Mouse (Mus musculus) hindbrain, embryonic 11.5 days (tissue): ENCODE results near the gene Nup160. TPM values are rescaled to one million over a fixed set of nuclear protein-coding genes. Genes with fewer than 3 reads are reported as not detected.

ENCODE experiments used
- ATAC-seq: fragments of 200-750 bp; cut with Nextera tagmentation; 2 replicates; pipeline ENCODE4 v1.8.0; 2017; ENCODE audit warnings: mild to moderate bottlenecking, moderate TSS enrichment, moderate library complexity; ENCODE audit not compliant: low FRiP score
- DNase-seq: peaks from one replicate; pipeline ENCODE4 v3.0.0-alpha.2; 2015; ENCODE audit warnings: low spot score
- H3K27ac ChIP-seq: fragments of 300-500 bp; sonication (generic); 2 replicates; pipeline ENCODE4 v1.5.1; 2014; ENCODE audit warnings: mild to moderate bottlenecking, low read depth, low read length
- H3K27me3 ChIP-seq: fragments of 300-500 bp; sonication (generic); 2 replicates; pipeline ENCODE4 v1.6.1; 2014; ENCODE audit warnings: mild to moderate bottlenecking, low read length, moderate library complexity, mixed read lengths; ENCODE audit not compliant: control insufficient read depth, insufficient read depth
- H3K36me3 ChIP-seq: fragments of 300-500 bp; sonication (generic); 2 replicates; pipeline ENCODE4 v1.6.1; 2014; ENCODE audit warnings: mild to moderate bottlenecking, low read length, moderate library complexity, mixed read lengths; ENCODE audit not compliant: control insufficient read depth, insufficient read depth
- H3K4me1 ChIP-seq: fragments of 300-500 bp; sonication (generic); replicated peaks from 2 replicates; pipeline ENCODE4 v1.6.1; 2014; ENCODE audit warnings: low read length, mixed read lengths; ENCODE audit not compliant: control insufficient read depth, insufficient read depth
- H3K4me2 ChIP-seq: fragments of 300-500 bp; sonication (generic); replicated peaks from 2 replicates; pipeline ENCODE4 v1.6.1; 2014; ENCODE audit warnings: mild to moderate bottlenecking, low read depth, low read length
- H3K4me3 ChIP-seq: fragments of 300-500 bp; sonication (generic); 2 replicates; pipeline ENCODE4 v1.5.1; 2014; ENCODE audit warnings: low read depth, low read length
- H3K9ac ChIP-seq: fragments of 300-500 bp; sonication (generic); 2 replicates; pipeline ENCODE4 v1.6.1; 2014; ENCODE audit warnings: low read depth, low read length
- H3K9me3 ChIP-seq: fragments of 300-500 bp; sonication (generic); 2 replicates; pipeline ENCODE4 v1.6.1; 2016; ENCODE audit warnings: low read length; ENCODE audit not compliant: control insufficient read depth
- WGBS: fragments of 180-500 bp; shearing (Covaris S2); extraction: QIAGEN DNeasy Blood & Tissue Kit; methylation state at CpG from one replicate; pipeline ENCODE4 v1.1.7; 2014; 5-methylcytosine and 5-hydroxymethylcytosine counted together
- polyA plus RNA-seq: library from polyadenylated mRNA; unstranded; fragments of >200 nt; fragmentation: Nextera tagmentation; extraction: Ambion mirVana; gene quantifications from 2 replicates; pipeline ENCODE4 v1.2.1, GENCODE M21; 2014

The Nup160 gene
- polyA plus RNA-seq, 1 experiment from 2014 or later: 55.4 TPM

DNA sequence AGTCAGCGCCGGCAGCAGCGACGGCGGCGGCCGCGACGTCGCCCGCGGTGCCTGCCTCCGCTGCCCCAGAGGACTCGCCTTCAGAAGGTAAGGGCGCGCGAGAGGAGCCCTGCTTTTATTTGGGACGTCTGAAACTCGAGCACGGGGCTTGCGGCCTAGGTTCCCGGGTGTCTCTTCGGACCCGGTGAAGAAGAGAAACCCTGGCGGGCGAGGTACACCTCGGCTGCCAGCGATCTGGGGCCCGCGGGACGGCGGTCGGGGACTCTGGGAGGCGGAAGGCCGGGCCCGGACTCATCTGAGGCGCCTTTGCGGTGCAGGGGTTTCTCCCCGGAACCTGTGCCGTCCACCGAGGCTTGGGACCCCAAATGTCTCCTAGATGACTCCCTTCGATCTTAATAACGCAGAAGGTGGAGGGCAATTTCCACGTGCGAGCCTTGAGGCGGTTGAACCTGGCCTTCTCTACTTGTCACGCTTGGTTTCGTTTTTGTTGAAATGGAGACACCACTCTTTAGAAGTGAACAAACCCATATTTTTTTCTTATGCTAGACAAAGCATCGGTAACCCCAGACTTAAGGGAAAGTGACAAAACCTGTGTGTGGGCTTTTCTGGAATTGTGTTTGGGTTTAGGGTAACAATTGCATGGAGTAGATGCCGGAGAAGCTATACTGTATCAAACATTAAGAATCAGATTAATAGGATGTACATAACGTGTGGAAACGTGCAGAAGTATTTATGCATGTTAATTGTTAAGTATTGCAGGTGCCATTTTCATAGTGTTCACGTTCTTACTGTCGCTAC, 68.9 kb downstream of the Nup160 start:
- peaks cover 3% of the 10 kb centered on the region; the same call in 1 of the 2 replicates for H3K4me1 ChIP-seq
- 0 out of 2 replicates have a peak, but pooled peaks cover 3% of the 10 kb centered on the region for H3K36me3 ChIP-seq
- under 1% methylated on average over 54 of the region's 54 CpGs for WGBS
- ATAC-seq (peak; percentile 61; the same call in 1 of the 2 replicates), DNase-seq (no peak)
- peak overlapping the region; percentile 98 for H3K9ac ChIP-seq
- H3K4me2 ChIP-seq: peak overlapping the region; percentile 78
- H3K4me3 ChIP-seq: peak overlapping the region; percentile 93
- H3K9me3 ChIP-seq: no peaks in the 10 kb centered on the region
- no peaks in the 10 kb centered on the region for H3K27me3 ChIP-seq
- peak overlapping the region; percentile 95 for H3K27ac ChIP-seq

- peak overlapping the region; percentile 98 for H3K9ac ChIP-seq
- WGBS: 21% methylated on average over 4 of the region's 4 CpGs
- DNase-seq (peak; percentile 30), ATAC-seq (no peak)
- 0 out of 2 replicates have a peak, but pooled peaks cover 8% of the 10 kb centered on the region for H3K36me3 ChIP-seq
- no peaks in the 10 kb centered on the region for H3K9me3 ChIP-seq
- H3K27ac ChIP-seq: no peak overlapping the region
- H3K27me3 ChIP-seq: no peaks in the 10 kb centered on the region
- H3K4me1 ChIP-seq: peaks cover 3% of the 10 kb centered on the region; the same call in 1 of the 2 replicates
- H3K4me2 ChIP-seq: peak overlapping the region; percentile 78
- peak overlapping the region; percentile 93 for H3K4me3 ChIP-seq
Observed at GRCm38 (mm10) chr2:90746538-90746865, 69.5 kb downstream of the Nup160 start.

DNA sequence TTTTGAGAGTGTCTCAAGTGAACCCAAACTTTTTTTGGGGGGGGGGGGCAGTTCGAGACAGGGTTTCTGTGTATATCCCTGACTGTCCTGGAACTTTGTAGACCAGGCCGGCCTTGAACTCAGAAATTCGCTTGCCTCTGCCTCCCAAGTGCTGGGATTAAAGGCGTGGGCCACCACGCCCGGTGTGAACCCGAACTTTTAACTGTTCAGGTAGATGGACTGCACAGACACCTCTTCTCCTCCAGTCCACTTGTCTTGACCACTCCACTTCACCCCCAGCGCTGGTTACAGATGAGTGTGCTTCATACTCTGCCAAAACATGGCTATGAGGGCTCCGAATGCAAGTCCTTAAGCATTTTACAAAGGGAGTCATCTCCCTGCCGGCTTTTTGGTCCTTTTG, 70.1 kb downstream of the Nup160 start:
- peaks cover 3% of the 10 kb centered on the region; the same call in 1 of the 2 replicates for H3K4me1 ChIP-seq
- ATAC-seq: no peak
- peak overlapping the region; percentile 78 for H3K4me2 ChIP-seq
- no peak for DNase-seq
- 0 out of 2 replicates have a peak, but pooled peaks cover 8% of the 10 kb centered on the region for H3K36me3 ChIP-seq
- H3K27ac ChIP-seq: no peak overlapping the region
- H3K4me3 ChIP-seq: peak overlapping the region; percentile 93
- 97% methylated on average over 10 of the region's 10 CpGs for WGBS
- H3K9ac ChIP-seq: no peak overlapping the region
- no peaks in the 10 kb centered on the region for H3K27me3 ChIP-seq
- no peaks in the 10 kb centered on the region for H3K9me3 ChIP-seq

- Histone ChIP-seq H3K4me2 (no peak overlapping the region), H3K4me1 (peaks cover 3% of the 10 kb centered on the region; the same call in 1 of the 2 replicates), H3K27ac (no peak overlapping the region), H3K9me3 (no peaks in the 10 kb centered on the region), H3K36me3 (0 out of 2 replicates have a peak, but pooled peaks cover 8% of the 10 kb centered on the region), H3K4me3 (no peak overlapping the region), H3K27me3 (no peaks in the 10 kb centered on the region), H3K9ac (no peak overlapping the region)
- DNase-seq (no peak), ATAC-seq (no peak)
- WGBS: 86% methylated on average over 6 of the region's 6 CpGs
Observed at GRCm38 (mm10) chr2:90749676-90750459, 72.9 kb downstream of the Nup160 start.

DNA sequence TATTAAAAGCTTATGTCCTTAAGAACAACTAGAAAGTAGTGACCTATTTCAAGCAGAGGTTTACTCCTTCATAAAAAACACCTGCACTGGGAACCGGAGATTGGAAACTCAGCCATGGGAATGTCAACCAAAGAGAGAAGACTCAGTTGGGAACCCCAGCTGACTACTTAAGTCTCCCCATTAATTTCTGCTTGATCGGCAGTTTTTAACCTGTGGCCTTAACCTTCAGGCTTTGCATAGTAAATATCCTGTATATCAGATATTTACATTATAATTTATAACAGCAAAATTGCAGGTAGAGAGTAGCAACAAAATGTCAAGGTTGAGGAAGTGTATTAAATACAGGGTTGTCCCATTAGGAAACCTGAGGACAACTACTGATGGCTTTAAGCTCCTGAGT, 76.5 kb downstream of the Nup160 start:
- H3K9me3 ChIP-seq: no peaks in the 10 kb centered on the region
- H3K27me3 ChIP-seq: no peaks in the 10 kb centered on the region
- WGBS: 93% methylated on average over 2 of the region's 2 CpGs
- 0 out of 2 replicates have a peak, but pooled peaks cover 8% of the 10 kb centered on the region for H3K36me3 ChIP-seq
- no peaks in the 10 kb centered on the region for H3K4me1 ChIP-seq
- H3K27ac ChIP-seq: no peak overlapping the region
- ATAC-seq: no peak
- no peak overlapping the region for H3K4me3 ChIP-seq
- H3K9ac ChIP-seq: no peak overlapping the region
- no peak overlapping the region for H3K4me2 ChIP-seq
- no peak for DNase-seq

GRCm38 (mm10) chr2:90754188-90754587, 77.2 kb downstream of the Nup160 start:
- H3K36me3 ChIP-seq: 0 out of 2 replicates have a peak, but pooled peaks cover 8% of the 10 kb centered on the region
- H3K4me3 ChIP-seq: no peak overlapping the region
- ATAC-seq: no peak
- H3K9ac ChIP-seq: no peak overlapping the region
- 99% methylated on average over 3 of the region's 3 CpGs for WGBS
- no peak for DNase-seq
- no peaks in the 10 kb centered on the region for H3K4me1 ChIP-seq
- no peaks in the 10 kb centered on the region for H3K9me3 ChIP-seq
- H3K27ac ChIP-seq: no peak overlapping the region
- H3K4me2 ChIP-seq: no peak overlapping the region
- no peaks in the 10 kb centered on the region for H3K27me3 ChIP-seq

GRCm38 (mm10) chr2:90765123-90765522, 88.1 kb downstream of the Nup160 start:
- ATAC-seq (no peak), DNase-seq (no peak)
- peaks cover 21% of the 10 kb centered on the region for H3K36me3 ChIP-seq
- no peaks in the 10 kb centered on the region for H3K4me1 ChIP-seq
- WGBS: 90% methylated on average over 3 of the region's 3 CpGs
- H3K4me3 ChIP-seq: no peak overlapping the region
- H3K9me3 ChIP-seq: no peaks in the 10 kb centered on the region
- H3K27me3 ChIP-seq: no peaks in the 10 kb centered on the region
- H3K27ac ChIP-seq: no peak overlapping the region
- H3K9ac ChIP-seq: no peak overlapping the region
- no peak overlapping the region for H3K4me2 ChIP-seq

DNA sequence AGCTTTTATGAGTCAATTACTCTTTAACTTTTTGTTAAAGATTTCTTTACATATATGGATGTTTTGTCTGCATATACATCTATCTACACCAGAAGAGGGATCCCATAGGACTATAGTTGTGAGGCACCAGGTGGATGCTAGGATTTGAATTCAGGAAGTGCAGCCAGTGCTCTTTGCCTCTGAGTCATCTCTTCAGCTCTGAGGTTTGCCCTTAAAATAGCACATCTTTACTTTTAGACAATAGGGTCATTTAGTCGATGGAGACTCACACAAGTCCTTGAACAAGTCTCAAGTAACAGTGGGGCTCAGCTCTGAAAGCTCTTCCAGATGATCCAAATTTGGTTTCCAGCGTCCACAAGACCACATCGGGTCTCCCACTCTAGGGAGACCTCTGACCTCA, 104.3 kb downstream of the Nup160 start:
- Histone ChIP-seq H3K27ac (no peak overlapping the region), H3K4me2 (no peak overlapping the region), H3K9me3 (no peaks in the 10 kb centered on the region), H3K4me1 (peaks cover 2% of the 10 kb centered on the region; the same call in 1 of the 2 replicates), H3K36me3 (peaks cover 13% of the 10 kb centered on the region; the same call in 1 of the 2 replicates), H3K9ac (no peak overlapping the region), H3K27me3 (no peaks in the 10 kb centered on the region), H3K4me3 (no peak overlapping the region)
- DNase-seq (no peak), ATAC-seq (no peak)
- WGBS: 38% methylated on average over 3 of the region's 3 CpGs
